Mouse (Mus musculus) forebrain, embryonic 14.5 days (tissue): ENCODE results near the gene Serhl. TPM values are rescaled to one million over a fixed set of nuclear protein-coding genes. Genes with fewer than 3 reads are reported as not detected.

Experiments
- ATAC-seq: fragments of 200-750 bp; cut with Nextera tagmentation; 2 replicates; pipeline ENCODE4 v1.8.0; 2017; ENCODE audit warnings: mild to moderate bottlenecking, moderate library complexity
- DNase-seq: peaks from one replicate; pipeline ENCODE4 v3.0.0-alpha.2; 2015; ENCODE audit warnings: low spot score
- H3K27ac ChIP-seq: fragments of 300-500 bp; sonication (generic); 2 replicates; pipeline ENCODE4 v1.5.1; 2014; ENCODE audit warnings: low read depth, mild to moderate bottlenecking, control low read depth, low read length, moderate library complexity
- H3K27me3 ChIP-seq: fragments of 300-500 bp; sonication (generic); replicated peaks from 2 replicates; pipeline ENCODE4 v1.6.1; 2014; ENCODE audit warnings: low read length, control low read depth, mixed read lengths; ENCODE audit not compliant: control insufficient read depth, insufficient read depth
- H3K36me3 ChIP-seq: fragments of 300-500 bp; sonication (generic); 2 replicates; pipeline ENCODE4 v1.6.1; 2014; ENCODE audit warnings: low read length, control low read depth; ENCODE audit not compliant: control insufficient read depth, insufficient read depth
- H3K4me1 ChIP-seq: fragments of 300-500 bp; sonication (generic); 2 replicates; pipeline ENCODE4 v1.6.1; 2014; ENCODE audit warnings: antibody characterized with exemption, low read length, control low read depth; ENCODE audit not compliant: control insufficient read depth, insufficient read depth
- H3K4me2 ChIP-seq: fragments of 300-500 bp; sonication (generic); 2 replicates; pipeline ENCODE4 v1.6.1; 2014; ENCODE audit warnings: mild to moderate bottlenecking, control low read depth, low read length
- H3K4me3 ChIP-seq: fragments of 300-500 bp; sonication (generic); 2 replicates; pipeline ENCODE4 v1.5.1; 2014; ENCODE audit warnings: low read depth, low read length, control low read depth
- H3K9ac ChIP-seq: fragments of 300-500 bp; sonication (generic); 2 replicates; pipeline ENCODE4 v1.6.1; 2014; ENCODE audit warnings: mild to moderate bottlenecking, low read length, control low read depth, moderate library complexity
- H3K9me3 ChIP-seq: fragments of 300-500 bp; sonication (generic); replicated peaks from 2 replicates; pipeline ENCODE4 v1.6.1; 2016; ENCODE audit warnings: low read length, control low read depth, mixed read lengths; ENCODE audit not compliant: control insufficient read depth
- WGBS: fragments of 180-500 bp; shearing (Covaris S2); extraction: QIAGEN DNeasy Blood & Tissue Kit; methylation state at CpG from one replicate; pipeline ENCODE4 v1.1.7; 2014; 5-methylcytosine and 5-hydroxymethylcytosine counted together
- polyA plus RNA-seq: library from polyadenylated mRNA; unstranded; fragments of >200 nt; fragmentation: Nextera tagmentation; extraction: Ambion mirVana; gene quantifications from 2 replicates; pipeline ENCODE4 v1.2.1, GENCODE M21; 2014

The Serhl gene
- polyA plus RNA-seq, 1 experiment from 2014 or later: 37.6 TPM

- H3K36me3 ChIP-seq: peaks cover 34% of the 10 kb centered on the region
- H3K4me1 ChIP-seq: no peaks in the 10 kb centered on the region
- H3K27me3 ChIP-seq: no peaks in the 10 kb centered on the region
- WGBS: 95% methylated on average over 9 of the region's 9 CpGs
- ATAC-seq: no peak
- H3K27ac ChIP-seq: no peak overlapping the region
- H3K4me2 ChIP-seq: no peak overlapping the region
- DNase-seq: no peak
- H3K9ac ChIP-seq: no peak overlapping the region
- no peak overlapping the region for H3K4me3 ChIP-seq
- no peaks in the 10 kb centered on the region for H3K9me3 ChIP-seq
Observed at GRCm38 (mm10) chr15:83159823-83160222, 70.5 kb downstream of the Serhl start.

- Histone ChIP-seq H3K4me1 (no peaks in the 10 kb centered on the region), H3K36me3 (peaks cover 34% of the 10 kb centered on the region), H3K27me3 (no peaks in the 10 kb centered on the region), H3K27ac (no peak overlapping the region), H3K9me3 (no peaks in the 10 kb centered on the region), H3K4me2 (no peak overlapping the region), H3K4me3 (no peak overlapping the region), H3K9ac (no peak overlapping the region)
- 96% methylated on average over 4 of the region's 4 CpGs for WGBS
- no peak for ATAC-seq
- no peak for DNase-seq
Observed at GRCm38 (mm10) chr15:83160561-83160960, 71.3 kb downstream of the Serhl start.

GRCm38 (mm10) chr15:83161062-83161748 lies 71.9 kb downstream of the Serhl start:
- Histone ChIP-seq H3K4me3 (no peak overlapping the region), H3K9me3 (no peaks in the 10 kb centered on the region), H3K27ac (no peak overlapping the region), H3K4me2 (no peak overlapping the region), H3K36me3 (peaks cover 34% of the 10 kb centered on the region), H3K27me3 (no peaks in the 10 kb centered on the region), H3K9ac (no peak overlapping the region), H3K4me1 (no peaks in the 10 kb centered on the region)
- ATAC-seq (no peak), DNase-seq (no peak)
- 39% methylated on average over 10 of the region's 10 CpGs for WGBS

GRCm38 (mm10) chr15:83162001-83162400 lies 72.7 kb downstream of the Serhl start:
- Histone ChIP-seq H3K4me3 (no peak overlapping the region), H3K27me3 (no peaks in the 10 kb centered on the region), H3K27ac (no peak overlapping the region), H3K4me2 (no peak overlapping the region), H3K4me1 (no peaks in the 10 kb centered on the region), H3K9me3 (no peaks in the 10 kb centered on the region), H3K36me3 (peaks cover 34% of the 10 kb centered on the region), H3K9ac (no peak overlapping the region)
- ATAC-seq (no peak), DNase-seq (no peak)
- 96% methylated on average over 4 of the region's 4 CpGs for WGBS

GRCm38 (mm10) chr15:83162818-83163485 lies 73.6 kb downstream of the Serhl start:
- H3K4me2 ChIP-seq: no peak overlapping the region
- ATAC-seq (no peak), DNase-seq (no peak)
- no peaks in the 10 kb centered on the region for H3K9me3 ChIP-seq
- no peak overlapping the region for H3K9ac ChIP-seq
- no peaks in the 10 kb centered on the region for H3K4me1 ChIP-seq
- H3K27me3 ChIP-seq: no peaks in the 10 kb centered on the region
- no peak overlapping the region for H3K4me3 ChIP-seq
- H3K36me3 ChIP-seq: peaks cover 28% of the 10 kb centered on the region
- H3K27ac ChIP-seq: no peak overlapping the region
- 91% methylated on average over 11 of the region's 11 CpGs for WGBS

GRCm38 (mm10) chr15:83164971-83165471 lies 75.7 kb downstream of the Serhl start:
- no peaks in the 10 kb centered on the region for H3K27me3 ChIP-seq
- H3K4me2 ChIP-seq: no peak overlapping the region
- no peak overlapping the region for H3K4me3 ChIP-seq
- ATAC-seq (no peak), DNase-seq (no peak)
- H3K4me1 ChIP-seq: no peaks in the 10 kb centered on the region
- 92% methylated on average over 5 of the region's 5 CpGs for WGBS
- peaks cover 7% of the 10 kb centered on the region for H3K36me3 ChIP-seq
- no peaks in the 10 kb centered on the region for H3K9me3 ChIP-seq
- no peak overlapping the region for H3K27ac ChIP-seq
- no peak overlapping the region for H3K9ac ChIP-seq

GRCm38 (mm10) chr15:83165526-83166315 lies 76.4 kb downstream of the Serhl start:
- no peak for ATAC-seq
- H3K9me3 ChIP-seq: no peaks in the 10 kb centered on the region
- H3K27me3 ChIP-seq: no peaks in the 10 kb centered on the region
- no peak overlapping the region for H3K9ac ChIP-seq
- no peak overlapping the region for H3K27ac ChIP-seq
- H3K4me2 ChIP-seq: no peak overlapping the region
- H3K4me1 ChIP-seq: no peaks in the 10 kb centered on the region
- 94% methylated on average over 13 of the region's 13 CpGs for WGBS
- peaks cover 7% of the 10 kb centered on the region; the same call in 1 of the 2 replicates for H3K36me3 ChIP-seq
- H3K4me3 ChIP-seq: no peak overlapping the region
- no peak for DNase-seq
